Mouse (Mus musculus) adrenal gland, postnatal 36 days (tissue): ENCODE results near the gene Diexf. TPM values are rescaled to one million over a fixed set of nuclear protein-coding genes. Genes with fewer than 3 reads are reported as not detected.
A peak's percentile ranks its signal among the peaks of the same experiment; 100 is the strongest.

Source experiments
- DNase-seq, 2 experiments: peaks; one replicate each; pipeline ENCODE4 v3.0.0; 2021; ENCODE audit warnings: mixed read lengths in 1 of 2
- total RNA-seq, 2 experiments: library from RNA; stranded (reverse); gene quantifications; 2 replicates each; pipeline ENCODE4 v1.2.3; 2021

Gene Diexf
- total RNA-seq, 2 experiments from 2014 or later, result 13.7 to 15.9 TPM

DNA sequence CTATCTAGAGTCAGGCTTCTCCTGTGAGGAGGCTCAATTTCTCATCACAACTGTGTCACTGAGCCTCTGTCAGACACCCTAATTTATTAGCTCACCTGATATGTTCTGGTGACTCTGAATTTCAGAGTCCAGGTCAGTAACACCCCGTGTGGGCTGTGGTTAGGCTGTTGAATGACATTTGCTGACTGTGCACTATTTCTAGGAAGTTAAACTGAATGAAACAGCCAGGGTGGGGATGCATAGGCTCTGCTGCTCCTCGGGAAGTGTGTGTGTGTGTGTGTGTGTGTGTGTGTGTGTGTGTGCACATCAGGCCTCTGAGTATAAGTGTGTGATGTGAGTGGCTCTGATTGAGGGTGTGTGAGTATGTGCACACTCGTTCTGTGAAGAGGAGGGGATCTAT is 8.6 kb upstream of the Diexf start:
- DNase-seq, result no peak

GRCm38 (mm10) chr1:193138087-193138486 is 8.0 kb upstream of the Diexf start:
- DNase-seq, result no peak

DNA sequence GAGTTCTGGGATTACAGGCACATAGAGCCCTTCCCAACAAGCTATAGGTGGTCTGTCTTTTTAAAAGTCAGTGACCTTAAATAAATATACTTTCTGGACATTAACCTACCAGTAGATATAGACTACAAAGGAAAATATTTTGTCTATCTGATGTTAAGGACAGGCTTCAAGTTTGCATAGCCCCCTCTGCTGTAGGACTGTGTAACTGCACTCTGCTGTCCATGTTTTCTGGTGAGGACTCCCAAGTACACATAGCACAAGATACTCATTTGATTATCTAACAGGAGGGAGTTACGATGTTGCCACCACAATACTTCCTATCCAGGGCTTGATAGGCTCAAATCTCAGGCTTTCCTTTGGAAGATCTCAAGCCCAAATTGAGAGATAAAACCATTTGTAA is 3.7 kb upstream of the Diexf start:
- DNase-seq, result no peak

- DNase-seq, result no peak
Observed at GRCm38 (mm10) chr1:193132385-193132784, 2.3 kb upstream of the Diexf start.

DNA sequence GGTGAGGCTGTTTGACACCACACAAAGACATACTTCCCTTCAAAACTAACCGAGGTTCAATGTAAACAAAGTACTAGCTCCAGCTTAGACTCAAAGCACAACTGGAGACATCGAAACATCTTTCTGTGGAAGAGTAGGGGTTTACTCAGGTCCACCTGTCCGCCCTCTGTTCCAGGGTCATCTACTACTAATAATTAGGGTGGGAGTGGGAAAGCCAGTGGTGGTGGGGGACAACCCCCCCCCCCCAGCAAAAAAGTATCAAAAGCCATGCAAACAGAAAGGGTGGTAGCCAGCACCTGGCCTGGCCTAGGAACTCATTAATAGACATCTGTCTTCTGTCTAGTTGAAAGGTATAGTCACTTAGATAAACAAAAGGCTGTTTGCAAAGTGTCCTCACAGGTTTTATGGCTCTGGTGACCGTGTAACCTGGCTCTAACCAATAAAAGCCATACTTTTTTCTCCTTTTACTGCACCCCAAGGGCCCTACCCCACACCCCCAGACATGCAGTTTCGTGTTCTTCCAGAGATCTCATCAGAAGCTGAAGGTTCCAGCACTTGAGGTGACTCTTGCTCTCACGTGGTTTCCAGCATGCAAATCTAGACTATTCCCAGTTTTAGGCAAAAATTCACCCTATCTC is 1.4 kb upstream of the Diexf start:
- no peak for DNase-seq

GRCm38 (mm10) chr1:193130839-193131238 is 767 bp upstream of the Diexf start:
- DNase-seq, result peak; percentile 15 to 27

- peak in 1 of 2 experiments; percentile 8 for DNase-seq
Observed at GRCm38 (mm10) chr1:193130456-193130825, 369 bp upstream of the Diexf start.

- no peak for DNase-seq
Observed at GRCm38 (mm10) chr1:193129321-193129720, 751 bp downstream of the Diexf start.

DNA sequence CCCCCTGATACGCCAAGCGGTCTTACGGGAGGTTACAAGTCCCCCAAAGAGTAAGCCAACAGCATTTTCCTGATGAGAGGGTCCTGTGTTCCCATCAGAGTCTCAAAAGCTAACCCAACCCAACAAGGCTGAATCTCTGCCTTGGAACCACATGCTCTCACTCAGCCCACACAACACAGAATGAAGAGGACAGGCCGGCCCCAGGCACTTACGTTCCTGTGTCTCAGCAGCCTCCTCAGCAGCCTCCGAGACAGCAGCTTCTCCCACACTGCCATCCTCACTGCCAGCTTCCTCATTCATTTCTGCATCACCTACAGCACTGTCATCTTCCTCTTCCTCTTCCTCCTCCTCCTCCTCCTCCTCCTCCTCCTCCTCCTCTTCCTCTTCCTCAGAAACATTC is 2.0 kb downstream of the Diexf start:
- DNase-seq, result no peak

DNA sequence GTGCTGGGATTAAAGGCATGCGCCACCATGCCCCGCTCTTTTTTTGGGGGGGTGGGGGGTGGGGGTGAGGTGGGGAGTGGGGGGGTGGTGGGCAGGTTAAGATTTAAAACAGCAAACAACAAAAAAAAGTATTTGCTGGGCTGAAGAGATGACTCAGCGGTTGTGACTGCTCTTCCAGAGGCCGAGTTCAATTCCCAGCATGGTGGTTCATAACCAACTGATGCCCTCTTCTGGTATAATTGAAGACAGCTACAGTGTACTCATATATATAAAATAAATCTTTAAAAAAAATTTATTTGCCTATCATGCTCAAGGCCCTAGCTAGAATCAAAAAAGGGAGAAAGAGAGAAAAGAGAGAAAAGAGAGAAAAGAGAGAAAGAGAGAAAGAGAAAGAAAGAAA is 4.2 kb downstream of the Diexf start:
- DNase-seq, result peak in 1 of 2 experiments; percentile 4

- no peak for DNase-seq
Observed at GRCm38 (mm10) chr1:193123290-193123689, 6.8 kb downstream of the Diexf start.

GRCm38 (mm10) chr1:193122793-193123192 is 7.3 kb downstream of the Diexf start:
- DNase-seq, result no peak

DNA sequence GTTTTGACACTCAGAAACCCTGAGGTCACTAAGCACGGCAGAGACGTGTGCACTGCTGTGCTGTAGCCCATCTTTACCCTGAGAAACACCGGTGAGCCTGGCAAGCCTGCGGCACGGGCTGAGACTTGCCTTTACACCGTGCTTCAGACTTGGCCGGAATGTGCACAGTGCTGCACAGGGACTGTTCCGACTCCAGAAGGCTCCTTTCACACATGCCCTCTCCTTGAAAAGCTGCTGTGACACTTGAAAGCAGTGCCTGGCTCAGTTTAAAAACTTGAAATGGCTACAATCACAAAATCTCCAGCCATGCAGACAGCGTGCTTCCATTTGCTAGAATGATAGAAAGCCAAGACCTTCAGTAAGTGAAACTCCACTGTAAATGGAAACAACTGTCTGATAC is 18.0 kb downstream of the Diexf start:
- no peak for DNase-seq

GRCm38 (mm10) chr1:193102996-193103395 is 27.1 kb downstream of the Diexf start:
- DNase-seq, result no peak

- DNase-seq, result peak in 1 of 2 experiments; percentile 38
Observed at GRCm38 (mm10) chr1:193102556-193102955, 27.5 kb downstream of the Diexf start.

GRCm38 (mm10) chr1:193102029-193102428 is 28.0 kb downstream of the Diexf start:
- DNase-seq, result no peak

DNA sequence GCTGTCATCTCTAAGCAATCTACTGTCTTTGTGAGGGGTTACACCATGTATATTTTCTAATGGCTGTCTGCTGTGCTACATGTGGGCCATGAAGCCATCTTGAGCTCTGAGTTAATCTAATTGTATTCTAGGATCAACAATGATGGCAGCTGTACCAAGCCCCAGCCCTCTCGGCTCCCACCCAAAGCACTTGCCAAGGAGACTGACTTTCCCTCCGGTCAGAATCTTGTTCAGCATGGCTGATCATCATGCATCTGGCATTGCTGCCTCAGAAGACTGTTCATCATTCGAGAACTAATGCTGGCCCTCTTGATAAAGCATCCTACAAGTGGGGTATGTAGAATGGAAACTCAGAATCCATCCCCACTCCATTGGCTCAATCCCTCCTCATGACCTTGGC is 31.1 kb downstream of the Diexf start:
- no peak for DNase-seq

- peak; percentile 63 to 69 for DNase-seq
Observed at GRCm38 (mm10) chr1:193093596-193093995, 36.5 kb downstream of the Diexf start.

GRCm38 (mm10) chr1:193092771-193093170 is 37.3 kb downstream of the Diexf start:
- no peak for DNase-seq

DNA sequence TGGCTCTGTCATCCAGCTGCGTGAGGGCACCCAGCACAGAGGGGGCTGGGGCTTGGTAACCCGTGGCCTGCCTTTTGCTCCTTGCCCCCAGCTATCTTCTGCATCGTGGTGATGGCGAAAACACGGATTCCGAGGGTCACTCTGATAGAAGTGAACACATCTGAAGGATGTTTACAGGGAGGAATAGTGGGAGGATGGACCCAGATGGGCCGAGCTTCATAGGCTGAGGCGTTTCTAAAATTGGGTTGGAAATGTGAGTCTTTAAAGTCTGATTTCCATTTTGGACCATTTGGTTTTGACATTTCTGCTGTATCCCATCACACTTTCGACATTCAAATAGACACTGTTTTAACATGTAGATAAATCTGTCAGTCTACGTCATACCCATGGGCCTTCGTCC is 39.2 kb downstream of the Diexf start:
- DNase-seq, result no peak

GRCm38 (mm10) chr1:193090211-193090871 is 39.7 kb downstream of the Diexf start:
- DNase-seq, result peak; percentile 64 to 78

- DNase-seq, result peak; percentile 30 to 39
Observed at GRCm38 (mm10) chr1:193089683-193090082, 40.4 kb downstream of the Diexf start.

GRCm38 (mm10) chr1:193089211-193089610 is 40.9 kb downstream of the Diexf start:
- DNase-seq, result peak in 1 of 2 experiments; percentile 40

DNA sequence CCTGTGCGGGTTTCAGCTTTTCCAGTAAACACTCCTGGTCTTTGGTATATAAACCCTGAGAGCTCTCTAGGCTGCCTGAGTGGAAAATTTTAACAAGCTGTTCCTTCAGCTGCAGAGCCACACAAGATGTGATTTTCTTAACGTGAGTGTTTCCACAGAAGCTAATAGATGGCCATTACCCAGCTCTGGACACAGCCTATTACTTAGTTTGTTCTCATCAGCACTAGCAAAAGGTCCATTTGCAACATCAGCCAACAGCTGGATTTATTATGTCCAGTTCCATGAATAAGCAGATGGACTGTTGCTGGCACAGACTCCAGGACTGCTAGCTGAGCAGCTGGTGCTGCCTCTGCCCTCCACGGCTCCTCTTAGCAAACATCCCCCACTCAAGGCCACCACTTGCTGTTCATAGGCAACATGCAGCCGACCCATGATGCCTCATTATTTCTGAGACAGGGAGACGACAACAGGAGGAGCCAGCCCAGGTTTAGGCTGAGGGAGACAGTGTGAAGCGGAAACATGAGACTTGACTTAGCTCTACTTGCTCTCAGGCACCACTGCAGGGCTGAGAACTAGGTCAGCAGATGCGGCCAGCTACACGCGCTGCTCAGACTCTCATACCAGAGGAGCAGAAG is 43.1 kb downstream of the Diexf start:
- peak; percentile 78 to 81 for DNase-seq
